Mouse (Mus musculus): Measurements from ENCODE around the gene Cage1.
A peak's percentile ranks its signal among the peaks of the same experiment; 100 is the strongest.

Gene Cage1

GRCm38 (mm10) chr13:37964128-37965087 is 72.5 kb downstream of the Cage1 start:
- DNase-seq: no peak

DNA sequence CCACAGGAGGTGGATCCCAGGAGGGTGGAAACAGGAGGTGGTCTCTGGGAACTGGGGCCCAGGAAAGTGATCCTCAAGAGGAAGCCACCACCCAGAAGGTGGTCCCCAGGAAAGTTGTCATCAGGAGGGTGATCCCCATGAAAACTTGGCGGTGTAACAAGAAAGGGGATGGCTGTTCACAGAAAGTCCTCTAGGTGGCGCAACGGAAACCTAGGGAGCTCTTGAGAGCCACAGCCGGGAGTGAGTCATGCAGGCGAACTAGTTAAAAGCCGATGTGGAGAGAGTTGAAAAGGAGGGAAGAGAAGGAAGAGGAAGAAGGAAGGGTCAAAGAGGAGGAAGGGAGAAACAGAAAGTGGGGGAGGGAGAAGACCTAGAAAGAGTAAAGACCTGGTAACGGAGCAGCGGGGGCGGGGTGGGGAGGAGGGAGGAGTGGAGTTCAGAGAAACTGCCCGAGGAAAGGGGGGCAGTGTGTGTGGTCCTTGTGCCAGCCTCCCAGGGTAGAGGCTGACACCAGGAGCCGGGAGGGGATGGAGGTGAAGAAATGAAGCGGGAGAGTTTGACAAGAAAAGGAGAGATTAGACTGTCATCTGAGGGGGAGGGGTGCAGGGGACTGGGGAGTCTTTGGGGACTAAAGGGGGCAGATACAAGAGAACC is 73.4 kb downstream of the Cage1 start:
- DNase-seq: peak; percentile 90

GRCm38 (mm10) chr13:37962541-37962940 is 74.3 kb downstream of the Cage1 start:
- no peak for DNase-seq

DNA sequence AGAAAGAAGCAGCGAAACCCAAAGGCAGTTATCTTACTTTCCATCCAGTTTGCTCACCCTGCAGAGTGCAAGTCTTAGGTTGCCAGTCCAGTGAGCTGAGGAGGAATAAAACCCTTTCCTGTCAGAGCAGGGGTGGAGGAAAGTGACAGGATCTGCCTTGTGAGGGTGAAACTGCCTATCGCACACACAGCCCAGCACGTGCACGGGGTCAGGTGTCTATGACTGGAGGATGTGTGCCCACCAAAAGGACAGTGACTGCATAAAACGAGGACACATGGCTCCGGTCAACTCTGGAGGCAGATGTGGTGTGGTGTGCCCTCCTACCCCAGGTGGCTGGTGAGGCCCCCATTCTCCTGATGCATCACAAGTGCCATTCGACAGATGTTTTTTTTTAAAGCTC is 76.9 kb downstream of the Cage1 start:
- no peak for DNase-seq

- peak; percentile 40 for DNase-seq
These were observed 77.5 kb downstream of the Cage1 start for GRCm38 (mm10) chr13:37959239-37959907.

GRCm38 (mm10) chr13:37958498-37959238 is 78.2 kb downstream of the Cage1 start:
- DNase-seq: peak; percentile 53
